Mouse (Mus musculus): ENCODE data around the gene Fam122c. TPM values are rescaled to one million over a fixed set of nuclear protein-coding genes. Genes with fewer than 3 reads are reported as not detected.

The Fam122c gene
- polyA plus RNA-seq, 1 experiment from 2014 or later = not detected

- Histone ChIP-seq H3K27ac (no peak overlapping the region), H3K27me3 (ENCODE audit: low read depth, poor library complexity, severe bottlenecking) (0 out of 2 replicates have a peak, but pooled peaks cover 5% of the 10 kb centered on the region), H3K4me3 (no peak overlapping the region), H3K36me3 (no peaks in the 10 kb centered on the region), H3K9me3 (replicated peaks) (no peaks in the 10 kb centered on the region), H3K4me1 (no peaks in the 10 kb centered on the region)
- no peak for DNase-seq (ENCODE audit: low spot score)
- 87% methylated on average over 5 of the region's 5 CpGs for WGBS
These were observed 14.7 kb downstream of the Fam122c start for GRCm38 (mm10) chrX:53287924-53288323.

GRCm38 (mm10) chrX:53320564-53320963 lies 47.3 kb downstream of the Fam122c start:
- Histone ChIP-seq H3K27ac (no peak overlapping the region), H3K4me3 (no peak overlapping the region), H3K9me3 (replicated peaks) (no peaks in the 10 kb centered on the region), H3K4me1 (peaks cover 6% of the 10 kb centered on the region), H3K27me3 (ENCODE audit: low read depth, poor library complexity, severe bottlenecking) (peaks cover 9% of the 10 kb centered on the region; the same call in 1 of the 2 replicates), H3K36me3 (no peaks in the 10 kb centered on the region)
- no peak for DNase-seq (ENCODE audit: low spot score)
- WGBS = 58% methylated on average over 2 of the region's 2 CpGs

GRCm38 (mm10) chrX:53321111-53321510 lies 47.9 kb downstream of the Fam122c start:
- Histone ChIP-seq H3K27me3 (ENCODE audit: low read depth, poor library complexity, severe bottlenecking) (peaks cover 9% of the 10 kb centered on the region; the same call in 1 of the 2 replicates), H3K9me3 (replicated peaks) (no peaks in the 10 kb centered on the region), H3K36me3 (no peaks in the 10 kb centered on the region), H3K4me3 (no peak overlapping the region), H3K4me1 (peaks cover 6% of the 10 kb centered on the region), H3K27ac (no peak overlapping the region)
- 93% methylated on average over 4 of the region's 4 CpGs for WGBS
- DNase-seq (ENCODE audit: low spot score) = no peak

GRCm38 (mm10) chrX:53330396-53330795 lies 57.2 kb downstream of the Fam122c start:
- WGBS = 95% methylated on average over 4 of the region's 4 CpGs
- no peak overlapping the region for H3K4me3 ChIP-seq
- H3K27me3 ChIP-seq (ENCODE audit: low read depth, poor library complexity, severe bottlenecking) = no peaks in the 10 kb centered on the region
- no peak overlapping the region for H3K27ac ChIP-seq
- no peaks in the 10 kb centered on the region for H3K36me3 ChIP-seq
- DNase-seq (ENCODE audit: low spot score) = no peak
- no peaks in the 10 kb centered on the region for H3K9me3 ChIP-seq (replicated peaks)
- H3K4me1 ChIP-seq = no peaks in the 10 kb centered on the region

- no peaks in the 10 kb centered on the region for H3K36me3 ChIP-seq
- no peak for DNase-seq (ENCODE audit: low spot score)
- no peaks in the 10 kb centered on the region for H3K4me1 ChIP-seq
- H3K9me3 ChIP-seq (replicated peaks) = no peaks in the 10 kb centered on the region
- H3K27ac ChIP-seq = no peak overlapping the region
- no peaks in the 10 kb centered on the region for H3K27me3 ChIP-seq (ENCODE audit: low read depth, poor library complexity, severe bottlenecking)
- no peak overlapping the region for H3K4me3 ChIP-seq
These were observed 64.1 kb downstream of the Fam122c start for GRCm38 (mm10) chrX:53337355-53337754.

GRCm38 (mm10) chrX:53341531-53341930 lies 68.3 kb downstream of the Fam122c start:
- 64% methylated on average over 2 of the region's 2 CpGs for WGBS
- Histone ChIP-seq H3K27ac (no peak overlapping the region), H3K9me3 (replicated peaks) (no peaks in the 10 kb centered on the region), H3K36me3 (0 out of 2 replicates have a peak, but pooled peaks cover 1% of the 10 kb centered on the region), H3K4me1 (no peaks in the 10 kb centered on the region), H3K27me3 (ENCODE audit: low read depth, poor library complexity, severe bottlenecking) (no peaks in the 10 kb centered on the region), H3K4me3 (no peak overlapping the region)
- peak; percentile 71 for DNase-seq (ENCODE audit: low spot score)

- Histone ChIP-seq H3K4me1 (no peaks in the 10 kb centered on the region), H3K27me3 (ENCODE audit: low read depth, poor library complexity, severe bottlenecking) (no peaks in the 10 kb centered on the region), H3K9me3 (replicated peaks) (no peaks in the 10 kb centered on the region), H3K27ac (no peak overlapping the region), H3K36me3 (peaks cover 25% of the 10 kb centered on the region), H3K4me3 (no peak overlapping the region)
- WGBS = 91% methylated on average over 4 of the region's 4 CpGs
- DNase-seq (ENCODE audit: low spot score) = no peak
These were observed 75.2 kb downstream of the Fam122c start for GRCm38 (mm10) chrX:53348374-53348773.

GRCm38 (mm10) chrX:53364668-53365383 lies 91.6 kb downstream of the Fam122c start:
- Histone ChIP-seq H3K27ac (no peak overlapping the region), H3K27me3 (ENCODE audit: low read depth, poor library complexity, severe bottlenecking) (peaks cover 5% of the 10 kb centered on the region; the same call in 1 of the 2 replicates), H3K4me1 (0 out of 2 replicates have a peak, but pooled peaks cover 3% of the 10 kb centered on the region), H3K9me3 (replicated peaks) (no peaks in the 10 kb centered on the region), H3K4me3 (no peak overlapping the region), H3K36me3 (no peaks in the 10 kb centered on the region)
- DNase-seq (ENCODE audit: low spot score) = no peak
- WGBS = 73% methylated on average over 7 of the region's 7 CpGs

GRCm38 (mm10) chrX:53369534-53370365 lies 96.5 kb downstream of the Fam122c start:
- Histone ChIP-seq H3K9me3 (replicated peaks) (no peaks in the 10 kb centered on the region), H3K36me3 (no peaks in the 10 kb centered on the region), H3K4me3 (peak overlapping the region; percentile 65), H3K27ac (peak overlapping the region; percentile 87), H3K4me1 (0 out of 2 replicates have a peak, but pooled peaks cover 3% of the 10 kb centered on the region), H3K27me3 (ENCODE audit: low read depth, poor library complexity, severe bottlenecking) (peaks cover 16% of the 10 kb centered on the region; the same call in 1 of the 2 replicates)
- peak; percentile 41 for DNase-seq (ENCODE audit: low spot score)
- 11% methylated on average over 24 of the region's 25 CpGs for WGBS

GRCm38 (mm10) chrX:53370366-53370740 lies 97.1 kb downstream of the Fam122c start, which contains the start of gene Mospd1:
Gene Mospd1, minus strand, starts transcription at chrX:53370502.
- DNase-seq (ENCODE audit: low spot score) = peak; percentile 86
- WGBS = 10% methylated on average over 13 of the region's 15 CpGs
- peak within 1 kb of the TSS; percentile 65 for H3K4me3 ChIP-seq

More at GRCm38 (mm10) chrX:53370366-53370740, 97.1 kb downstream of the Fam122c start, which contains the start of gene Mospd1:
- Histone ChIP-seq H3K9me3 (replicated peaks) (no peaks in the 10 kb centered on the region), H3K4me1 (0 out of 2 replicates have a peak, but pooled peaks cover 3% of the 10 kb centered on the region), H3K36me3 (no peaks in the 10 kb centered on the region), H3K27me3 (ENCODE audit: low read depth, poor library complexity, severe bottlenecking) (peaks cover 16% of the 10 kb centered on the region; the same call in 1 of the 2 replicates), H3K27ac (peak within 1 kb of the TSS; percentile 87)
